Mouse (Mus musculus) bone marrow, adult 2 months (tissue): Measurements from ENCODE around the gene Tomm40l. TPM values are rescaled to one million over a fixed set of nuclear protein-coding genes. Genes with fewer than 3 reads are reported as not detected.

Experiments
- H3K27ac ChIP-seq: fragments of 200-500 bp; 2 replicates; pipeline ENCODE4 v1.5.1; 2012; ENCODE audit warnings: low read depth, mild to moderate bottlenecking, control low read depth, inconsistent platforms, low read length; ENCODE audit not compliant: control insufficient read depth, poor library complexity, insufficient read depth
- H3K4me1 ChIP-seq: fragments of 200-500 bp; 2 replicates; pipeline ENCODE4 v1.6.1; 2011; ENCODE audit warnings: low read length; ENCODE audit not compliant: control insufficient read depth, insufficient read depth
- H3K4me3 ChIP-seq: fragments of 200-500 bp; replicated peaks from 2 replicates; pipeline ENCODE3; 2011; ENCODE audit warnings: mild to moderate bottlenecking, low read depth, low read length, control low read depth; ENCODE audit not compliant: control insufficient read depth
- CTCF ChIP-seq: fragments of 200-500 bp; IDR thresholded peaks from 2 replicates; pipeline ENCODE4 v1.5.1; 2011; ENCODE audit warnings: low read length, control low read depth; ENCODE audit not compliant: control insufficient read depth, insufficient read depth
- POLR2A ChIP-seq: fragments of 200-500 bp; IDR thresholded peaks from 2 replicates; pipeline ENCODE4 v1.6.1; 2011; ENCODE audit warnings: low read depth, mild to moderate bottlenecking, control low read depth, low read length, borderline replicate concordance; ENCODE audit not compliant: control insufficient read depth
- WGBS: fragments of 180-500 bp; shearing (Covaris S2); methylation state at CpG from one replicate; pipeline ENCODE4 v1.1.7; 2018; 5-methylcytosine and 5-hydroxymethylcytosine counted together
- polyA plus RNA-seq: library from polyadenylated mRNA; stranded (reverse); fragments of >200 nt; gene quantifications from 2 replicates; pipeline ENCODE4 v1.2.4, GENCODE M21; 2011; ENCODE audit warnings: low replicate concordance; ENCODE audit not compliant: missing spikeins, insufficient read depth, insufficient read length

Tomm40l gene
- polyA plus RNA-seq, 1 experiment, result 20.1 TPM

DNA sequence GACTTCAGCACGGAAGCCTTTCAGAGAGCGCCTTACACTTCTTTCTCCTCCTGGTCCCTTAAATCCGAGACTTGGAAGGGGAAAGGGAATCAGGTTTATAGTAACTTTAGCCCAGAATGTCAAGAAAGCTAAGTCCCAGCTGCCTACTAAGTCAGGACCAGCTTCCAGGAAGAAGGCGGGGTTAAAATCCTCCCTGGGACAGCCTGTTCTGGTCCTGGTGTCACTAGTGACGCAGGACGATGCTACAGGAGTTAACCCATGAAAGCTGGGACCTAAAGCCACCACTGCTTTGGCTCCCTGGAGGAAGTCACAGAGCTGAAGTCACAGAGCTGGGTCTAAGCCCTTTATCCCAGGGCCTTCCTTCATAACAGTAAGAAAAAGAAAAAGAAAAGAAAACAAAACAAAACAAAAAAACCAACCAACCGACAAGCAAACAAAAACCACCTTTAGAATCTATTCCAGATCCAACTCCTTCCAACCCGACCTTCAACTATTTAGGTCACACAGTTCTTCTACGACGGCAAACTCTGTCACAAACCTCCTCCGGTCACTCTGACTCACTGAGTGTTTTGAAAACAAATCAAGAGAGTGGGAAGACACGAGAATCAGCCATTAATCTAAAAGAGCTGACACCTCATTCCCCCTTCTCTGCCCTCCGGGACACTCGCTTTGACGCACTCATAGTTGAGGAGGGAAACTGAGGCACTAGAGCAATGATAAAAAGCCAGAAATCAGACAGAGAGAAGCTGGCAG lies 17.9 kb upstream of the Tomm40l start:
- TF ChIP-seq POLR2A (no peak), CTCF (no peak)
- Histone ChIP-seq H3K4me3 (no peak overlapping the region), H3K27ac (no peak overlapping the region), H3K4me1 (no peaks in the 10 kb centered on the region; the same call in 1 of the 2 replicates)
- WGBS, result 87% methylated on average over 15 of the region's 15 CpGs

DNA sequence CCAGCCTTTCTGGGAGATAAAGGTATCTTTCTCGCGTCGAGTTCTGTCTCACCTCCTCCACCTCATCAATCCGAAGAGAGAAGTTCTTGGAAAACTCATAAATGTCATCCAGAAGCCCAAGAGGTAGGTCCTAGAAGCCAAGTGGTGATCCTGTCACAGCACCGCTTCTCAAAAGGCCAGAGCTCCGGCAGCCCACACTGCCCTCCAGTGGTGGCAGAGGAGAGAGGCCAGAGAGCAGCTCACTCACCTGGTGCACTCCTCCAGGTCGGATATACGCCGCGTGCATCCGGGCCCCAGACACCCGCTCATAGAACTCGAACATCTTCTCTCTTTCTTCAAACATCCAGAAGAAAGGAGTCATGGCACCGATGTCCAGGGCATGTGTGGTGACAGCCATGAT lies 16.1 kb upstream of the Tomm40l start:
- WGBS, result 64% methylated on average over 14 of the region's 14 CpGs
- TF ChIP-seq CTCF (peak; percentile 92), POLR2A (no peak)
- H3K4me3 ChIP-seq, result no peak overlapping the region
- H3K4me1 ChIP-seq, result peaks cover 2% of the 10 kb centered on the region; the same call in 1 of the 2 replicates
- no peak overlapping the region for H3K27ac ChIP-seq

DNA sequence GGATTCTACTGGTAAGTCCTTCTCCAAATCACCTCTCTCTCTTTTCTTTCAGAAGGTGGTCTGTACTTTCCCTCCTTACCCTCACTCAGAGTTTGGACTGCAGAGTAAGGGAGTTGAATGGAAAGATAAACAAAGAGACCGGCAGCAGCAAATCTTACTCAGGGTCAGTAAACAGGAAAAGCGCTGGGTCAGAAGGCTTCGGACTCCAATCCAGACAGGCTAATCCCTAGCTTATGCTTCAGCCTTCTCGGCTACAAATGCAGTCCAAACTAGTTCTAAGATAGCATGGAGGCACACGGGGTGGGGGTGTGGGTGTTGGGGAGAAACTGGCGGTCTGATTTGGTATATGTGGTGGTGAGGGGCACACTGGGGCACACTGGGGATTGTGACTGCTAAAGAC lies 15.1 kb upstream of the Tomm40l start:
- WGBS, result 94% methylated on average over 6 of the region's 6 CpGs
- Histone ChIP-seq H3K27ac (no peak overlapping the region), H3K4me1 (peaks cover 2% of the 10 kb centered on the region; the same call in 1 of the 2 replicates)

DNA sequence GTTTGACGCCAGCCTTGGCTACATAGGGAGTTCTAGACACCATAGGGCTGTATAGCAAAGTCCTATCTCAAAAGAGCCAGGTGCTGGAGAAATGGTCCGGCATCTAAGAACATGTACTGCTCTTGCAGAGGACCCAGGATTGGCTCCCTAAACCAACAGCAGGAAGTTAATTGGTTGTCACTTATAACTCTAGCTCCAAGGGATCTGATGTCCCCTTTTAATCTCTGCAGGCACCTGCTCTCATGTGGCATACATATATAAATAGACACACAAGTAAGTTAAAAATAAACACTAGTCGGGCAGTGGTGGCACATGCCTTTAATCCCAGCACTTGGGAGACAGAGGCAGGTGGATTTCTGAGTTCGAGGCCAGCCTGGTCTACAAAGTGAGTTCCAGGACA lies 13.5 kb upstream of the Tomm40l start:
- no peak overlapping the region for H3K4me3 ChIP-seq
- peaks cover 2% of the 10 kb centered on the region; the same call in 1 of the 2 replicates for H3K4me1 ChIP-seq
- TF ChIP-seq CTCF (no peak), POLR2A (no peak)
- 77% methylated on average over 4 of the region's 4 CpGs for WGBS
- no peak overlapping the region for H3K27ac ChIP-seq

More for the DNA sequence above, 15.1 kb upstream of the Tomm40l start:
- no peak overlapping the region for H3K4me3 ChIP-seq
- TF ChIP-seq POLR2A (no peak), CTCF (no peak)

DNA sequence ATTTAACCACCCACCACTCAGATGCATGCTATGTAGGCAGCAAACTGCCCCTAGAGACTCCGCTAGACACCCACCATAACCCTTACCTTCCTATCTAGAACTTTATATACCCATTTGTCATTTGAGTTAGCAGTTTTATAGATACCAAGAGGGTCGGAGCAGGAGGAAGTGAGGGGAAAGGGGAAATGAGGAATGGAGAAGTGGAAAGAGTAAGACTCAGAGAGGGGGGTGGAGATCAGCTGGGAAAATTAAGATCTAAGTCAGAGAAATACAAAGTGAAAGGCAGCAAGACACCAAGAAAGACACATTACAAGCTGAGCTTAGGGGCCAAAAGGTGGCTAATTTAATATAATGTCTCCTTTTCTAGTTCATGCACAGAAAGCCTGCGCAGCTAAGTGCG lies 12.2 kb upstream of the Tomm40l start:
- Histone ChIP-seq H3K4me3 (peak overlapping the region; percentile 78), H3K27ac (peak overlapping the region; percentile 90), H3K4me1 (peaks cover 2% of the 10 kb centered on the region; the same call in 1 of the 2 replicates)
- WGBS, result 65% methylated on average over 4 of the region's 4 CpGs
- TF ChIP-seq POLR2A (no peak), CTCF (no peak)

DNA sequence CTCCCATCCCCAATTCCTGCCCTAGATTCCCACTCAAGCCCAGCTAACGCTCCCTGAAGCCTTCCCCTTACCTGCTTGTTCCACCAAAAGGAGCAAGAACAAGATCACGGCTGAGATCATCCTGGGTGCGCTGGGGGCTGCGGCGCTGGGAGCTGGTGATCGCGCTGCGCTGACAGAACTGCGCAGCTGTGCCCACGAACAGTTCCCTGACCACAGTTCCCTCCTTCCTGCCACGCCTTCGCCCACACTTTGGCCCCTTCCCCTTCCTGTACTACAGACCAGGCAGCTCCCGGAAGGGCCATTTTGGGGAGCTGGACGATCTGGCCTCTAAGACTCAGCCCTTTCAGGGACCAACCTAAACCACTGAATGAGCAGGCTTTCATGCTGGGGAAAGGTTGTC lies 11.8 kb upstream of the Tomm40l start, which contains the start of gene Fcer1g:
TSS of gene Fcer1g (minus strand) at position 240 of the 400 bp plus-strand sequence.
- peaks cover 2% of the 10 kb centered on the region; the same call in 1 of the 2 replicates for H3K4me1 ChIP-seq
- TF ChIP-seq CTCF (no peak), POLR2A (peak; percentile 93; the same call in 1 of the 2 replicates)
- H3K4me3 ChIP-seq, result peak within 1 kb of the TSS; percentile 78
- H3K27ac ChIP-seq, result peak within 1 kb of the TSS; percentile 90
- WGBS, result 8% methylated on average over 14 of the region's 14 CpGs

DNA sequence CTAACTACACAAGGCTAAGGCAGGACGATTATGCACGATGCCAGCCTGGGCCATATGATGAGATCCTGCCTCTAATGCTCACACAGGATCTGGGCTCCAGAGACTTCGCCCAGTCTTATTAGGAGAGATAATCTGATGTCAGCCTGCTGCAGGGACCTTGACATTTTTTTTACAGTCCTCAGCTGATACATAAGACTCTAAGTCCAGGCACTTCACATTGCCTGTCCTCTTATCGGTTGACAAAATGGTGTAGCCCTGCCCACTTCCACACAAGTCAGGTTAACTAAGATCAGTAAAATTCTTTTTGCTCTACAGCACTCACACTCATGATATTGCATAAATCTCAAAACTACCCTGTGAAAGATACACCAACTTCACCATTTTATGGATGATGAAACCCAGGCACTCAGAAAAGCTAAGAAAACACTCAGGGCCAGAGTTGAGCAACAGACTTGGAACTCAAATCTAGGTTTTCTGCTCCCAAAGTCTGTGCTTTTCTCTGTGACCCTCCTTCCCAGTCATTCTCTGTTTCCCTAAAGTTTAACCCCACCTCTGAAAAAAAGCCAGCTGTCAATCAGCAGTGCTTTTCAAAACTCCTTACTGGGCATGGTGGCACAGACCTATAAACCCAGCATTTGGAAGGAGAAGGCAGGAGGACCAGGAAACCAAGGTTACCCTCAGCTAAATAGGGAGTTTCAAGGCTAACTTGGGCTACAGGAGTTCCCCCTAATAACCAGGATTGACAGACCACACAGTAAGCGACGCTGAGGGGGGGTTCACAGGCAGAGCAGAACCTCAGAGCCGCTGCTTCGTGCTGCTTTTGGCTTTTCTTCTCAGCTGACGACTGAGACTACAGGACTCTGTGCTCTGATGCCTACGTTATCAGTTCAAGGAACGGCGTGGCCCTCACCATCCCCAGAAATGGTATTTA lies 10.8 kb upstream of the Tomm40l start:
- Histone ChIP-seq H3K27ac (peak overlapping the region; percentile 90), H3K4me3 (peak overlapping the region; percentile 91), H3K4me1 (peaks cover 2% of the 10 kb centered on the region; the same call in 1 of the 2 replicates)
- WGBS, result 32% methylated on average over 12 of the region's 12 CpGs
- TF ChIP-seq POLR2A (no peak), CTCF (no peak)

DNA sequence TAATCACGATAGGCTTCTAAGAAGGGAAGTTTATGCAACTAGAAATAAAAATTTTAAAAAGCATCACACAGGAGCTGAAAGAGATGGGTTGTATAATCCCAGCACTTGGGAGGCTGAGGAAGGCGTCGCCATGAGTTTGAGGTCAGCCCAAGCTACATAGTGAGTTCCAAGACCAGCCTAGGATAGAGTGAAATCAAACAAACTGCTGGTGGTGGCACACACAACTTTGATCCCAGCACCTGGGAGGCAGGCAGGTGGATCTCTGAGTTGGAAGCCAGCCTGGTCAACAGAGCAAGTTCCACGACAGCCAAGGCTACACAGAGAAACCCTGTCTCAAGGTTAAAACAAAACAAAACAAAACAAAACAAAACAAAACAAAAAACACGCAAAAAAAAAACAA lies 10.0 kb upstream of the Tomm40l start:
- WGBS, result 48% methylated on average over 5 of the region's 5 CpGs
- H3K4me1 ChIP-seq, result peaks cover 2% of the 10 kb centered on the region; the same call in 1 of the 2 replicates
- peak overlapping the region; percentile 65; the same call in 1 of the 2 replicates for H3K27ac ChIP-seq
- no peak for TF ChIP-seq CTCF
- no peak for TF ChIP-seq POLR2A
- H3K4me3 ChIP-seq, result peak overlapping the region; percentile 69
